Mouse (Mus musculus): ENCODE data around the gene Klhl35.

GRCm38 (mm10) chr7:99501148-99501547 lies 35.3 kb downstream of the Klhl35 start:
- TF ChIP-seq POLR2A (IDR thresholded peaks at IDR 0.05; ENCODE audit: borderline replicate concordance, control insufficient read depth, low read depth, low read length), result no peak
- TF ChIP-seq CTCF (IDR thresholded peaks at IDR 0.05; ENCODE audit: control insufficient read depth, insufficient read depth, low read length), result no peak

Measured in bone marrow, adult 2 months (tissue).